Mouse (Mus musculus): Measurements from ENCODE around the gene Fut11. TPM values are rescaled to one million over a fixed set of nuclear protein-coding genes. Genes with fewer than 3 reads are reported as not detected.

The Fut11 gene
- 15.3 and 17.4 TPM in 2 replicates for polyA plus RNA-seq (2015; fragmentation: Nextera tagmentation; extraction: Ambion mirVana)

GRCm38 (mm10) chr14:20694884-20695760 lies at the start of gene Fut11:
Gene Fut11 (plus strand): TSS chr14:20694968.
- WGBS, result under 1% methylated on average over 107 of the region's 111 CpGs
- ATAC-seq (ENCODE audit: extremely low read depth, insufficient number of reproducible peaks, low FRiP score, low TSS enrichment), result peak; percentile 80
- peak within 1 kb of the TSS; percentile 98 for H3K27ac ChIP-seq (replicated peaks)
- H3K4me1 ChIP-seq, result peaks cover 58% of the 10 kb centered on the region
- H3K9me3 ChIP-seq, result no peaks in the 10 kb centered on the region
- H3K9ac ChIP-seq, result peak within 1 kb of the TSS; percentile 97
- H3K36me3 ChIP-seq, result peaks cover 60% of the 10 kb centered on the region
- H3K4me3 ChIP-seq, result peak within 1 kb of the TSS; percentile 89
- no peaks in the 10 kb centered on the region for H3K27me3 ChIP-seq (replicated peaks)
- peak within 1 kb of the TSS; percentile 87 for H3K4me2 ChIP-seq

- WGBS, result 38% methylated on average over 3 of the region's 3 CpGs
- H3K27ac ChIP-seq (replicated peaks), result no peak overlapping the region
- no peak for ATAC-seq (ENCODE audit: extremely low read depth, insufficient number of reproducible peaks, low FRiP score, low TSS enrichment)
- no peaks in the 10 kb centered on the region for H3K9me3 ChIP-seq
- no peaks in the 10 kb centered on the region for H3K36me3 ChIP-seq
- no peak overlapping the region for H3K4me3 ChIP-seq
- H3K4me1 ChIP-seq, result peaks cover 13% of the 10 kb centered on the region
- no peak overlapping the region for H3K9ac ChIP-seq
- H3K4me2 ChIP-seq, result no peak overlapping the region
- H3K27me3 ChIP-seq (replicated peaks), result no peaks in the 10 kb centered on the region
Observed at GRCm38 (mm10) chr14:20645547-20645946, 49.2 kb upstream of the Fut11 start.

- no peak overlapping the region for H3K4me3 ChIP-seq
- no peak overlapping the region for H3K4me2 ChIP-seq
- H3K9me3 ChIP-seq, result no peaks in the 10 kb centered on the region
- no peak for ATAC-seq (ENCODE audit: extremely low read depth, insufficient number of reproducible peaks, low FRiP score, low TSS enrichment)
- no peak overlapping the region for H3K9ac ChIP-seq
- no peaks in the 10 kb centered on the region for H3K27me3 ChIP-seq (replicated peaks)
- 0 out of 2 replicates have a peak overlapping the region, but pooled peaks have one; percentile 1 for H3K27ac ChIP-seq (replicated peaks)
- peaks cover 13% of the 10 kb centered on the region for H3K4me1 ChIP-seq
- no peaks in the 10 kb centered on the region for H3K36me3 ChIP-seq
Observed at GRCm38 (mm10) chr14:20646381-20646780, 48.4 kb upstream of the Fut11 start.

- WGBS, result 74% methylated on average over 2 of the region's 2 CpGs
- Histone ChIP-seq H3K27ac (replicated peaks) (no peak overlapping the region), H3K9ac (peak overlapping the region; percentile 45; the same call in 1 of the 2 replicates), H3K4me2 (no peak overlapping the region), H3K9me3 (no peaks in the 10 kb centered on the region), H3K36me3 (no peaks in the 10 kb centered on the region), H3K4me1 (peaks cover 23% of the 10 kb centered on the region), H3K27me3 (replicated peaks) (no peaks in the 10 kb centered on the region), H3K4me3 (no peak overlapping the region)
- ATAC-seq (ENCODE audit: extremely low read depth, insufficient number of reproducible peaks, low FRiP score, low TSS enrichment), result no peak
Observed at GRCm38 (mm10) chr14:20651000-20651399, 43.8 kb upstream of the Fut11 start.

- no peaks in the 10 kb centered on the region for H3K27me3 ChIP-seq (replicated peaks)
- peaks cover 28% of the 10 kb centered on the region for H3K4me1 ChIP-seq
- no peaks in the 10 kb centered on the region for H3K36me3 ChIP-seq
- no peak overlapping the region for H3K4me3 ChIP-seq
- no peak for ATAC-seq (ENCODE audit: extremely low read depth, insufficient number of reproducible peaks, low FRiP score, low TSS enrichment)
- no peak overlapping the region for H3K27ac ChIP-seq (replicated peaks)
- no peak overlapping the region for H3K4me2 ChIP-seq
- H3K9me3 ChIP-seq, result no peaks in the 10 kb centered on the region
- 34% methylated on average over 4 of the region's 4 CpGs for whole genome bisulfite sequencing
- H3K9ac ChIP-seq, result peak overlapping the region; percentile 45
Observed at GRCm38 (mm10) chr14:20651722-20652256, 43.0 kb upstream of the Fut11 start.

GRCm38 (mm10) chr14:20654690-20655421 lies 39.9 kb upstream of the Fut11 start:
- peaks cover 3% of the 10 kb centered on the region; the same call in 1 of the 2 replicates for H3K36me3 ChIP-seq
- 58% methylated on average over 9 of the region's 9 CpGs for WGBS

GRCm38 (mm10) chr14:20655731-20656130 lies 39.0 kb upstream of the Fut11 start:
- Histone ChIP-seq H3K36me3 (peaks cover 9% of the 10 kb centered on the region), H3K27ac (replicated peaks) (peak overlapping the region; percentile 74), H3K27me3 (replicated peaks) (no peaks in the 10 kb centered on the region), H3K4me1 (peaks cover 52% of the 10 kb centered on the region), H3K4me3 (peak overlapping the region; percentile 39), H3K9ac (peak overlapping the region; percentile 76; the same call in 1 of the 2 replicates), H3K4me2 (peak overlapping the region; percentile 63), H3K9me3 (no peaks in the 10 kb centered on the region)
- WGBS, result 53% methylated on average over 9 of the region's 9 CpGs
- no peak for ATAC-seq (ENCODE audit: extremely low read depth, insufficient number of reproducible peaks, low FRiP score, low TSS enrichment)

More at GRCm38 (mm10) chr14:20654690-20655421, 39.9 kb upstream of the Fut11 start:
- H3K4me2 ChIP-seq, result no peak overlapping the region
- H3K27me3 ChIP-seq (replicated peaks), result no peaks in the 10 kb centered on the region
- peaks cover 43% of the 10 kb centered on the region for H3K4me1 ChIP-seq
- no peak for ATAC-seq (ENCODE audit: extremely low read depth, insufficient number of reproducible peaks, low FRiP score, low TSS enrichment)
- peak overlapping the region; percentile 74 for H3K27ac ChIP-seq (replicated peaks)
- H3K4me3 ChIP-seq, result no peak overlapping the region
- H3K9me3 ChIP-seq, result no peaks in the 10 kb centered on the region
- H3K9ac ChIP-seq, result no peak overlapping the region

GRCm38 (mm10) chr14:20656361-20656760 lies 38.4 kb upstream of the Fut11 start, which contains the start of gene Myoz1:
Gene Myoz1 (minus strand): TSS chr14:20656540.
- Histone ChIP-seq H3K27me3 (replicated peaks) (no peaks in the 10 kb centered on the region), H3K9me3 (no peaks in the 10 kb centered on the region), H3K36me3 (peaks cover 12% of the 10 kb centered on the region), H3K4me3 (peak within 1 kb of the TSS; percentile 39), H3K4me2 (peak within 1 kb of the TSS; percentile 63), H3K9ac (peak within 1 kb of the TSS; percentile 76), H3K27ac (replicated peaks) (peak within 1 kb of the TSS; percentile 74), H3K4me1 (peaks cover 55% of the 10 kb centered on the region)
- no peak for ATAC-seq (ENCODE audit: extremely low read depth, insufficient number of reproducible peaks, low FRiP score, low TSS enrichment)
- 26% methylated on average over 11 of the region's 11 CpGs for WGBS

GRCm38 (mm10) chr14:20658326-20658725 lies 36.4 kb upstream of the Fut11 start:
- no peak for ATAC-seq (ENCODE audit: extremely low read depth, insufficient number of reproducible peaks, low FRiP score, low TSS enrichment)
- Histone ChIP-seq H3K4me2 (no peak overlapping the region), H3K27me3 (replicated peaks) (peaks cover 7% of the 10 kb centered on the region), H3K4me1 (peaks cover 56% of the 10 kb centered on the region), H3K9ac (no peak overlapping the region), H3K4me3 (no peak overlapping the region), H3K9me3 (no peaks in the 10 kb centered on the region), H3K36me3 (peaks cover 21% of the 10 kb centered on the region), H3K27ac (replicated peaks) (peak overlapping the region; percentile 10; the same call in 1 of the 2 replicates)

GRCm38 (mm10) chr14:20658902-20659301 lies 35.9 kb upstream of the Fut11 start:
- H3K4me1 ChIP-seq, result peaks cover 56% of the 10 kb centered on the region
- H3K27me3 ChIP-seq (replicated peaks), result peaks cover 7% of the 10 kb centered on the region
- 62% methylated on average over 6 of the region's 6 CpGs for WGBS
- peaks cover 21% of the 10 kb centered on the region for H3K36me3 ChIP-seq
- no peak overlapping the region for H3K9ac ChIP-seq
- H3K4me2 ChIP-seq, result no peak overlapping the region
- H3K27ac ChIP-seq (replicated peaks), result peak overlapping the region; percentile 98; the same call in 1 of the 2 replicates
- no peak for ATAC-seq (ENCODE audit: extremely low read depth, insufficient number of reproducible peaks, low FRiP score, low TSS enrichment)
- H3K9me3 ChIP-seq, result no peaks in the 10 kb centered on the region
- no peak overlapping the region for H3K4me3 ChIP-seq

GRCm38 (mm10) chr14:20659687-20660086 lies 35.1 kb upstream of the Fut11 start:
- Histone ChIP-seq H3K9me3 (no peaks in the 10 kb centered on the region), H3K9ac (peak overlapping the region; percentile 89), H3K4me1 (peaks cover 58% of the 10 kb centered on the region), H3K27me3 (replicated peaks) (peaks cover 7% of the 10 kb centered on the region), H3K27ac (replicated peaks) (peak overlapping the region; percentile 98), H3K4me3 (no peak overlapping the region), H3K4me2 (peak overlapping the region; percentile 91), H3K36me3 (peaks cover 21% of the 10 kb centered on the region)
- no peak for ATAC-seq (ENCODE audit: extremely low read depth, insufficient number of reproducible peaks, low FRiP score, low TSS enrichment)
- WGBS, result 89% methylated on average over 7 of the region's 7 CpGs

Data from heart, embryonic 13.5 days (tissue).